ENCODE assay signal across 9 mouse cellular contexts in the genomic region with DNA sequence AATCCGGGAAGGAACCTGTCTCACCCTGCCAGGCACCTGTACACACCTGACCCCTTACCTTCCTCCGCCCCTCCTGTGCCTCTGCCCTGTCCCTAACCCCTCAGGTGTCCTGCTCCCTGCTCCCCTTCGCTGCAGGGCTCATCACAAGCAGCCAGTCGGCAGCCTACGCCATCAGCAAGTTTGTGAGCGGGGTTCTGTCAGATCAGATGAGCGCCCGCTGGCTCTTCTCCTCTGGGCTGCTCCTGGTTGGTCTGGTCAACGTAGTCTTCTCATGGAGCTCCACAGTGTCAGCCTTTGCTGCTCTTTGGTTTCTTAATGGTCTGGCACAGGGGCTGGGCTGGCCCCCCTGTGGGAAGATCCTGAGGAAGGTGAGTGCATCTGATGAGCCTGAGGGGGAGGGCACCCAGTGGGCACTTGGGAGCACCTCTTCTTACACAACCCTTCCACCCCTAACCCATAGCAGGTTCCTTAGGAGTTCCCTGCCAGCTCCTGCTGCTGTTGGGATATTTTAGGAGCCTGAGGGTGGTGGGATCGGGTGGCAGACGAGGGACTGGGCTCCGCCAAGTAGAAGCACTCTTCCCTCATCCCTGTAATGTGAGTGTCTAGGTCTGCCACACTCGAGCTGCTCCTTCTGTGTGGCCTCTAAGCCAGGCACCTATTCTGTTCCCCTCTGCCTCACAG. TPM values are rescaled to one million over a fixed set of nuclear protein-coding genes. Genes with fewer than 3 reads are reported as not detected.
DNase-seq lines count a peak whose midpoint lies in the region; ATAC-seq and TF ChIP-seq lines count a peak whose summit lies in the region.
"Had no signal": no experiment of that assay in that cellular context is flagged by ENCODE, and none has a peak within 500 bp of the region (broad histone marks: within the 10 kb centered on the region; RNA-seq: fewer than 3 reads in every experiment).

No protein-coding gene starts in this region.

- peaks cover 26% of the 10 kb centered on the region for H3K4me1 ChIP-seq in forebrain, embryonic 12.5 days
- H3K4me1 ChIP-seq in forebrain, embryonic 16.5 days (replicated peaks; ENCODE audit: control insufficient read depth, insufficient read depth, low read length) = peaks cover 16% of the 10 kb centered on the region
- H3K4me1 ChIP-seq in intestine, embryonic 14.5 days (replicated peaks; ENCODE audit: control insufficient read depth, insufficient read depth, low read length) = peaks cover 5% of the 10 kb centered on the region; the same call in 1 of the 2 replicates

- no peaks in the 10 kb centered on the region for H3K27me3 ChIP-seq in forebrain, embryonic 12.5 days
- no peaks in the 10 kb centered on the region for H3K27me3 ChIP-seq in forebrain, embryonic 16.5 days (replicated peaks; ENCODE audit: control insufficient read depth, insufficient read depth, low read length)
- no peaks in the 10 kb centered on the region for H3K27me3 ChIP-seq in intestine, embryonic 14.5 days (replicated peaks; ENCODE audit: control insufficient read depth, insufficient read depth, low read length)
- H3K27me3 ChIP-seq: lung, embryonic 15.5 days had no signal

- H3K9ac ChIP-seq in forebrain, embryonic 12.5 days = peak overlapping the region; percentile 2; the same call in 1 of the 2 replicates
- H3K9ac ChIP-seq in forebrain, embryonic 16.5 days (replicated peaks; ENCODE audit: low read depth, low read length) = no peak overlapping the region
- H3K9ac ChIP-seq in intestine, embryonic 14.5 days (ENCODE audit: low read length) = no peak overlapping the region
- H3K9ac ChIP-seq: lung, embryonic 15.5 days had no signal

- ATAC-seq in forebrain, embryonic 12.5 days (ENCODE audit: low FRiP score) = no peak
- ATAC-seq in forebrain, embryonic 16.5 days = no peak
- ATAC-seq in intestine, embryonic 14.5 days (replicated peaks; ENCODE audit: low FRiP score, low TSS enrichment, low read depth) = no peak

- no peak for DNase-seq in left cerebral cortex, adult 2 months (ENCODE audit: extremely low spot score in 1 of 2, low spot score in 2 of 2)
- no peak for DNase-seq in left cerebral cortex, adult 18-20 months (ENCODE audit: low spot score in 2 of 2)
- no peak for DNase-seq in intestine, embryonic 14.5 days (ENCODE audit: low spot score)
- DNase-seq in skeletal muscle tissue, adult 2 months (ENCODE audit: low read depth, low spot score) = peak; percentile 92
- no peak for DNase-seq in lung, adult 18-20 months
- no peak for DNase-seq in cerebellum, postnatal 36 days

- no peak overlapping the region for H3K4me3 ChIP-seq in forebrain, embryonic 12.5 days (replicated peaks)
- no peak overlapping the region for H3K4me3 ChIP-seq in forebrain, embryonic 16.5 days (replicated peaks; ENCODE audit: low read length)
- H3K4me3 ChIP-seq in left cerebral cortex, adult 2 months = peak overlapping the region; percentile 17; the same call in 1 of the 2 replicates
- H3K4me3 ChIP-seq in intestine, embryonic 14.5 days (ENCODE audit: low read depth, low read length) = no peak overlapping the region
- H3K4me3 ChIP-seq: lung, embryonic 15.5 days had no signal

- H3K36me3 ChIP-seq in forebrain, embryonic 12.5 days (replicated peaks) = peaks cover 55% of the 10 kb centered on the region
- H3K36me3 ChIP-seq in forebrain, embryonic 16.5 days (ENCODE audit: control insufficient read depth, insufficient read depth) = peaks cover 16% of the 10 kb centered on the region
- peaks cover 50% of the 10 kb centered on the region for H3K36me3 ChIP-seq in intestine, embryonic 14.5 days (ENCODE audit: control insufficient read depth, insufficient read depth, low read length)

- intact Hi-C loops in left cerebral cortex, adult 2 months (cut with DNase I) = no loop called here

- no peaks in the 10 kb centered on the region for H3K9me3 ChIP-seq in forebrain, embryonic 12.5 days
- no peaks in the 10 kb centered on the region for H3K9me3 ChIP-seq in forebrain, embryonic 16.5 days (ENCODE audit: control insufficient read depth, low read length)
- no peaks in the 10 kb centered on the region for H3K9me3 ChIP-seq in intestine, embryonic 14.5 days (ENCODE audit: control insufficient read depth, low read length)
- H3K9me3 ChIP-seq: lung, embryonic 15.5 days had no signal

- 88% methylated on average over 13 of the region's 13 CpGs for WGBS in forebrain, embryonic 12.5 days
- 86% methylated on average over 13 of the region's 13 CpGs for WGBS in forebrain, embryonic 16.5 days
- WGBS in intestine, embryonic 14.5 days = 71% methylated on average over 13 of the region's 13 CpGs

- H3K4me2 ChIP-seq in forebrain, embryonic 12.5 days = peak overlapping the region; percentile 1; the same call in 1 of the 2 replicates
- no peak overlapping the region for H3K4me2 ChIP-seq in forebrain, embryonic 16.5 days (ENCODE audit: low read length)
- peak overlapping the region; percentile 87 for H3K4me2 ChIP-seq in intestine, embryonic 14.5 days (ENCODE audit: low read length)

- no peak for TF ChIP-seq CTCF in left cerebral cortex, adult 2 months (IDR thresholded peaks at IDR 0.05)

- H3K27ac ChIP-seq in forebrain, embryonic 12.5 days = no peak overlapping the region
- no peak overlapping the region for H3K27ac ChIP-seq in forebrain, embryonic 16.5 days (ENCODE audit: low read length)
- peak overlapping the region; percentile 93; the same call in 1 of the 2 replicates for H3K27ac ChIP-seq in left cerebral cortex, adult 2 months
- H3K27ac ChIP-seq in intestine, embryonic 14.5 days (ENCODE audit: low read depth) = no peak overlapping the region
- H3K27ac ChIP-seq: lung, embryonic 15.5 days had no signal

RNA-seq across cellular contexts. Expression of a gene that starts 2.6 kb away (rescaled TPM):
- 23.4 and 23.6 TPM in 2 replicates for polyA plus RNA-seq in forebrain, embryonic 12.5 days (2016; fragmentation: Nextera tagmentation; extraction: Ambion mirVana)
- 38.4 and 41.6 TPM in 2 replicates for polyA plus RNA-seq in forebrain, embryonic 16.5 days (2015; fragmentation: Nextera tagmentation; extraction: Ambion mirVana)
- total RNA-seq in left cerebral cortex, adult 2 months (2021) = 10 to 100 TPM; 25.3 to 28.4 TPM
- 10 to 100 TPM; 24.5 to 31.8 TPM for total RNA-seq in left cerebral cortex, adult 18-20 months (2021)
- polyA plus RNA-seq in intestine, embryonic 14.5 days (2014; fragmentation: Nextera tagmentation; extraction: Ambion mirVana) = 37.8 and 38.1 TPM in 2 replicates

RNA-seq across cellular contexts. Expression of a gene that starts 7.7 kb away (rescaled TPM):
- polyA plus RNA-seq in forebrain, embryonic 12.5 days (2016; fragmentation: Nextera tagmentation; extraction: Ambion mirVana) = 1,477 and 1,540 TPM in 2 replicates
- 901 and 949 TPM in 2 replicates for polyA plus RNA-seq in forebrain, embryonic 16.5 days (2015; fragmentation: Nextera tagmentation; extraction: Ambion mirVana)
- total RNA-seq in left cerebral cortex, adult 2 months (2021) = 100 to 1,000 TPM; 644 to 664 TPM
- total RNA-seq in left cerebral cortex, adult 18-20 months (2021) = 100 to 1,000 TPM; 755 to 756 TPM
- 2,858 and 3,005 TPM in 2 replicates for polyA plus RNA-seq in intestine, embryonic 14.5 days (2014; fragmentation: Nextera tagmentation; extraction: Ambion mirVana)

RNA-seq across cellular contexts. Expression of a gene that starts 8.1 kb away (rescaled TPM):
- polyA plus RNA-seq in forebrain, embryonic 12.5 days (2016; fragmentation: Nextera tagmentation; extraction: Ambion mirVana) = 242 and 243 TPM in 2 replicates
- 322 and 334 TPM in 2 replicates for polyA plus RNA-seq in forebrain, embryonic 16.5 days (2015; fragmentation: Nextera tagmentation; extraction: Ambion mirVana)
- 10 to 100 TPM; 66.8 to 70.2 TPM for total RNA-seq in left cerebral cortex, adult 2 months (2021)
- 10 to 100 TPM; 70.6 to 71.0 TPM for total RNA-seq in left cerebral cortex, adult 18-20 months (2021)
- 113 and 120 TPM in 2 replicates for polyA plus RNA-seq in intestine, embryonic 14.5 days (2014; fragmentation: Nextera tagmentation; extraction: Ambion mirVana)

RNA-seq across cellular contexts. Expression of a gene that starts 19.1 kb away (rescaled TPM):
- polyA plus RNA-seq in forebrain, embryonic 12.5 days (2016; fragmentation: Nextera tagmentation; extraction: Ambion mirVana) = 30.3 and 32.2 TPM in 2 replicates
- 36.8 and 41.1 TPM in 2 replicates for polyA plus RNA-seq in forebrain, embryonic 16.5 days (2015; fragmentation: Nextera tagmentation; extraction: Ambion mirVana)
- 10 to 100 TPM; 19.9 to 22.2 TPM for total RNA-seq in left cerebral cortex, adult 2 months (2021)
- total RNA-seq in left cerebral cortex, adult 18-20 months (2021) = 10 to 100 TPM; 18.9 to 19.0 TPM
- polyA plus RNA-seq in intestine, embryonic 14.5 days (2014; fragmentation: Nextera tagmentation; extraction: Ambion mirVana) = 27.1 and 29.3 TPM in 2 replicates

RNA-seq across cellular contexts. Expression of a gene that starts 20.0 kb away (rescaled TPM):
- 26.7 and 35.8 TPM in 2 replicates for polyA plus RNA-seq in forebrain, embryonic 12.5 days (2016; fragmentation: Nextera tagmentation; extraction: Ambion mirVana)
- 26.3 and 27.2 TPM in 2 replicates for polyA plus RNA-seq in forebrain, embryonic 16.5 days (2015; fragmentation: Nextera tagmentation; extraction: Ambion mirVana)
- total RNA-seq in left cerebral cortex, adult 2 months (2021) = 100 to 1,000 TPM; 127 to 139 TPM
- total RNA-seq in left cerebral cortex, adult 18-20 months (2021) = 100 to 1,000 TPM; 137 to 138 TPM
- 28.4 and 37.0 TPM in 2 replicates for polyA plus RNA-seq in intestine, embryonic 14.5 days (2014; fragmentation: Nextera tagmentation; extraction: Ambion mirVana)
